Mouse (Mus musculus) kidney, adult 11 months (tissue): Measurements from ENCODE around the gene Rhbdd3.
A peak's percentile ranks its signal among the peaks of the same experiment; 100 is the strongest.

ENCODE experiments used
- DNase-seq: peaks from one replicate; pipeline ENCODE4 v3.0.0; 2022

Gene Rhbdd3

DNA sequence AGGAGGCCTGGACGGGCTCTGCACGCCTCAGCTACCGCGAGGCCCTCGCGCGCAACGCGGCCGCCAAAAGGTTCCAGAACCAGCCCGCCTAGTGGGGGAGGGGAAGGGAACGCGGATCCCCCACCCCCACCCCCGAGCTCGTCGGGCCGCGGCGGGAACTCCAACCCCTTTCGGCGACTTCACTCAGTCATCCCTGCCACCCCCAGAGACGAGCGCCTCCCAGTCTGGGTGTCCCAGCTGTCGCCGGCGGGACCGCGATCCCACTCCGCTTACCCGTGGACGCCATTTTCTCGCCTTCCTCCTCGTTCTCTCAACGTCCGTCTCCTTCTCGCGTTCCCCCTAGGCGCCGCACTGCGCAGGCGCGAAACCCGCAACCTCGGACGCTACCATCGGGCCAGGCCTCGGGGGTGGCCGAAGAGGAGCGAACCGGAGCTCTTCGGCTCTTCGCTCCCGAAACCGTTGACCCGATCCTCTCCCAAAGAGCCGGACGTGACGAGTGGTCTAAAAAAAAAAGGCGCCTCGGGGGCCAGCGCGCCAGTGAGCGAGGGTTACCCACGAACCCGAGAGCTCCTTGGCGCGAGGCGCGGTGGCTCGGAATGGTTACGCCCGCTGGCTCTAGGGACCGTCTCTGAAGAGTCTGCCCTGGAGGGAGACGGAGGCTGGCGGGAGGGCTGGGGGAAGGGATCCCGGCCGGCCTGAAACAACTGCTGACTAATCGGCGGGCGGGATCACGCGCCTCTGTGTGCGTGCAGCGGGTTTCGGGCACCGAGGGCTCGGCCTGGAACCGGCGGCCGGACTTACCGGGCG is at the start of gene Rhbdd3, which contains the start of gene Ewsr1:
Gene Rhbdd3, plus strand, starts transcription at position 191 of the 807 bp plus-strand sequence.
Gene Ewsr1, minus strand, starts transcription at position 531 of the 807 bp plus-strand sequence.
- peak; percentile 94 for DNase-seq

DNA sequence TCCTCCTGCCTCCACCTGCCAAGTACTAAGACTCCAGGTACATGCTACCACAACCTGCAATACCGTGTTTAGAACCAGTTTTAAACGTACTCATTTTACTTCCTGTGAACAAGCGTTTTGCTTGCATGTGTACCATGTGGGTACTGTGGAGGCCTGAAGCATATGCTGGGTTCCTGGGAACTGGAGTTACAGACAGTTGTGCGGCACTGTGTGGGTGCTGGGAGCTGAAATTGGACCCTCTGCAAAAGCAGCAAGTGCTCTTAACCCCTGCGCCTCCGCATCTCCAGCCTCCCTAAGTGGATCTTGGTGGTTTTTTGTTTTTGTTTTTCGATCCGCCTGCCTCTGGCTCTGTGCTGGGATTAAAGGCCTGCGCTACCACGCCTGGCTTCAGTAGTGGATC is 47.1 kb upstream of the Rhbdd3 start:
- DNase-seq: no peak

DNA sequence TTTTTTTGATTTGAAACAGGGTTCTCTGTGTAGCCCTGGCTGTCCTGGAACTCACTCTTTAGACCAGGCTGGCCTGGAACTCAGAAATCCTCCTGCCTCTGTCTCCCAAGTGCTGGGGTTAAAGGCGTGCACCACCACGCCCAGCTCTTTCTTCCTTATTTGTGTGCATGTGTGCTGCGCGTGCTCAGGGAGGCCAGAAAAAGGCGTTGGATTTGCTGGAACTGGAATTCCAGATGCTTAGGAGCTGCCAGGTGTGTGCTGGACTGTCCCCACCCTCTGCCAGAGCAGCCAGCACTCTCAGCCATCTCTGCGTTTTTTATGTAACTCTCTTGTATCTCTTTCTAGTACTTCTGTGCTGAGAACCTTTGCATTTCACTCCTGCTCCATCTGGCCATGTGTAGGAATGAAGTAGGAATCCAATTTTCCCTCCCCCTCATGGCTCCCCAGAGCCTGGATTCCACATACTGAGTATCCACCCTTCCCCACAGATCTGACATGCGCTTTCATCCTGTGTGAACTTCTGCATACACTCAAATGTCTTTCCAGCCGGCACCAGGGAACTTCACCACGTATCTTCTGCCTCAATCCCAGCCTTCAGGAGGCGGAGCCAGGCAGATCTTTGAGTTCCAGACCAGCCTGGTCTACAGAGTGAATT is 46.4 kb upstream of the Rhbdd3 start:
- DNase-seq: no peak

GRCm38 (mm10) chr11:5054151-5054550 is 44.6 kb upstream of the Rhbdd3 start:
- DNase-seq: no peak

DNA sequence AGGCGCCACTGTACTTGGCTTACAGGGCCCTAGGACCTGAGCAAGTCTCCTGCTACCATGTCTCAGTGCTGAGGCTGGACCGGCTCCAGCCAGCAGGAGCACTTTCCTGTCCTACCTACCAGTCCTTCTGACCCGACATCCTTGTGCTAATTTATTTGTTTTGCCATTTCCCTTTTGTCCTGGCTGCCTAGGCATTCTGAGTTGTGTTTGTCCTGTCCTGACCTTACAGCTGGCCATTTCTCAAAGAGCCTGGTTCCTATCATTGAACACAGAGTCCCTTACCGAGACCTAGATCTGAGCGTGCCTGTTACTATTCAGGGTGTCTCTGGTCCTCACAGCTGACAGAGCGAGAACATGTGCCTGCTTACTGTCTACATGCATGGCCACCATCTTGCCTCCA is 43.9 kb upstream of the Rhbdd3 start:
- DNase-seq: no peak

DNA sequence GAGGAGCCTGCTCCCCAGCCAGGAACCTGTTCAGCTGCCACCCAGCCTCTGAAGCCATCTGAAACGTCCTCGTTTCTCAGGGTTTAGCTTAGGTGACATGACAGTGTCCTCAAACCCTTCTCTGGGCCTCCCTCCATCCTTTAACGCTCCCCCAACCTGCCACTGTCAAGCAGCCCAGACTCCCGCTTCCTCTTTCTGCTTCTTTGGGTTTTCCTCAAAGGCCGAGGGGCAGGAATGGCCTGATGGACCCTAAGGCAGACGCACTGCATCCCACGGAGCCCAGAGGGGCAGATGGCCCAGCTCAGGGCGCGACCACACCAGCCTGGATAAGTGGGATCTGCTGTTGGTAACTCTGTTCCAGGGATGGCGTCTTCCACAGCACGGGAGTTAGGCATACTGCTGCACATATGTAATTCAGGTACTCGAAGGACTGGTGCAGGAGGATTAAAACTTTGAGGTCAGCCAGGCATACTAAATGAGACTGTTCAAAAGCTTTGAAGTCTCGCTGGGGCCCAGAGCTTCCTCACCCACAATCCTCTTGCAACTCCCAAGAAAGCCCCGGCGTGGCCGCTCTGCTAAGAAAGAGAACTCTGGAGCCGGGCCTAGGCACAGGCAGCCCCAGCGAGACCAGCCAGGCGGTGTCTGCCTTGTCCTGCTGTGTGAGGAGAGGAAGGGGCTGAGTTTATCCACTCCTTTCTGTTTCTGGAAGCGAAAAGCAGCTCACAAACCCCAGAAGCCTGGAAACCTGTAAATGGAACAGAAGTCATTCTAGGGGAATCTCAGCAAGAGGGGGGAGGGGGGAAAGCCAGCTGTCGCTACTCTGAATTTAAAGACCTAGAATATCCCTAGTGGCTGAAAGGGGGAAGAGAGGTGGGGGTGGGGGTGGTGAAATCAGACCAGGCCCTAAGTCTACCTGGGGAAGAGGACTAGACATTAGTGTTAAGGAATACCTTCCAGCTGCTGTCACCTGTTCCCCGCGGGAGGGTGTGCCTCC is 42.5 kb upstream of the Rhbdd3 start:
- no peak for DNase-seq

- no peak for DNase-seq
Measured at GRCm38 (mm10) chr11:5057064-5057463, 41.7 kb upstream of the Rhbdd3 start.

- DNase-seq: no peak
Measured at GRCm38 (mm10) chr11:5057541-5057855, 41.2 kb upstream of the Rhbdd3 start.

- peak; percentile 46 for DNase-seq
Measured at GRCm38 (mm10) chr11:5057856-5058641, 40.7 kb upstream of the Rhbdd3 start, which contains the start of gene Rasl10a. Rasl10a (plus strand) TSS chr11:5058128.

- no peak for DNase-seq
Measured at GRCm38 (mm10) chr11:5058783-5059182, 39.9 kb upstream of the Rhbdd3 start.

GRCm38 (mm10) chr11:5059230-5059629 is 39.5 kb upstream of the Rhbdd3 start:
- no peak for DNase-seq

- DNase-seq: no peak
Measured at GRCm38 (mm10) chr11:5059704-5060156, 39.0 kb upstream of the Rhbdd3 start.

DNA sequence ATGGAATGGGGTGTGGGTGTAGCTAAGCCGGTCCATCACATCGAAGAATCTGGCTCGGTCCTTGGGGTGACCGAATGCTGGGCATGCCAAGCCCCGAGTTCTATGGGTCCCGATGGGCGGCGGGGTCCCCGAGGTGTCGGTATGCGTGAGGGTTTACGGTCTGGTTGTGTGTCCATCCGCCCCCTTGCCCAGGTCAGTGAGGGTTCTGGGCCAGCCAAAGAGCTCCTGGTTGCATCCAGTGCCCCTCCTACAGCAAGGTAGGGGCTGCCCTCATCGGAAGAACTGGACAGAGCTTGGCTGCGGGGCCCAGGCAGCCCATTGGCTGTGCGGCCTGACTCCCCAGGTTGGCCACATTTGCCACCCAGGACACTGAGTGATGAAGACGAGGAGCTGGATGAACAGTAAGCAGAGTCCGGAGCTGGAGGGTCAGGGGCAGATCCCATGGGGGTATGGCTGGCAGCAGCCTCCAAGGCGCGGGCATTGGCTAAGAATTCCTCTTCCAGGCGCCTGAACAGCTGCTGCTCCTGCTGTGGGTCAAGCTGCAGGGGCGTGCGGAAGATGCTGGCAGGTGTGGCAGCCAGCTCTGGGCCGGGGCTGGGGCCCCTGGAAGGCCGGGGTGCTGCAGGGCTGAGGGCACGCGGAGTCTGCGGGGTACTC is 37.8 kb upstream of the Rhbdd3 start:
- no peak for DNase-seq

DNA sequence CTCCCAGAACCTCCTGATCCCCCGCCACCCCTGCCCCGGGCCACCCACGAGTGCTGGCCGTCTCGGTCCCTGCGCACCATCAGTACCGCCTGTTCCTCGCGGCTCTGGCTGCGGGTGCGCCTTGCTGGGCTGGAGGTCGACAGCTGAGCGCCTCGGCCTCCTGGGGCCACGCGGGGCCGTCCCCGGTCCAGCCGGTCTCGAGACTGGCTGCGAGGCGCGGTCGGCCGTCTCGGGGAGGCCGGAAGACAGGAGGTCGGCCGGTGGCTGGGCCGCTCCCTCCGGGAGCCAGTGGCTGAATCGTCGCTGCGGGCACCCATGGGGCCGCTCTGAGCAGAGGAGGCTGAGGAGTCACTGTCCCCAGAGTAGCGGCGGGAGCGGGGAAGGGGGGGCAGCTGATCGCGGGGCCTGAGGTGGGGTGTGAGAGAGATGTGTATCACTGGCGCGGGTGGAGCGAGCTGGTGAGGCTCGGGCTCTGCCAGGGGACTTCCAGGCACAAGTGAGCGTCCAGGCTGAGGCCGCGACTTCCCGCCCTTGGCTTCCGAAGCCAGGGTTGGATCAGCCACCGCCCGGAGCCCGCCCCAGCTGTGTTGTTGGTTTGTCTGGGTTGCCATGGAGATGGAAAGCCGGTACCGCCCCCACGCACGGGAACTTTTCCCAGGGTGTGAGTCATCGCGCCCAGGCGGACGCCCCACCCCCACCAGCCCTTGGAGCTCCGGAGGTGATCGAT is 37.1 kb upstream of the Rhbdd3 start:
- DNase-seq: peak; percentile 91

- DNase-seq: peak; percentile 32
Measured at GRCm38 (mm10) chr11:5062326-5062725, 36.4 kb upstream of the Rhbdd3 start.

DNA sequence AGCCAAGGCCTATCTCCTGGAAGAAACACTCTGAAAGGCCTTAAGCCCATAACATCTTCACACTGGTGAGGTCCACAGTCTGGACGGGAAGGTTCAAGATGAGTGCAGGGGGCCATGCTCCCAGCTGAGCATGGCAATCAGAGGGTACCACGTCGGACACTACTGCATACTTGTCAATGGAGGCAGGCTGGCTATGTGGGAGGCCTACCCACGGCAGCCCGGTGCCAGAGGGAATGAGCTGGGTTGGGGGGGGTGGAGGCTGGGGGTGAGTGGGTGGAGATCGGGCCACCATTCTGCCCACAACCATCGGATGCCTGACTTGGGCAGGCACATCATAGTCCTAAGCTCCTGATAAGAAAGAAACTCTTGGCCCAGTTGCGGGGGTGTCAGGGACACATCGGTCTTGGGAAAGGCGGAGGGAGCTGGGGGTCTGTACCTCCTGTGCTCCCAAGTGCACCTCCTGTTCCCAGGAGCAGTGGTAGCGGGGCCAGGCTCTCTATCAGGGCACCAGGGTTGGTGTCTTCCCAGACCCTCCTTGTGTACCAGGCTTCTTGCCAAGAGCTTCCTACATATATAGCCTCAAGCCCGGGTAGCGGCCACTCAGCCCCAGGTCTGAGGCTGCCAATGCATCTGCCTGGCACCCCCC is 35.7 kb upstream of the Rhbdd3 start:
- no peak for DNase-seq

DNA sequence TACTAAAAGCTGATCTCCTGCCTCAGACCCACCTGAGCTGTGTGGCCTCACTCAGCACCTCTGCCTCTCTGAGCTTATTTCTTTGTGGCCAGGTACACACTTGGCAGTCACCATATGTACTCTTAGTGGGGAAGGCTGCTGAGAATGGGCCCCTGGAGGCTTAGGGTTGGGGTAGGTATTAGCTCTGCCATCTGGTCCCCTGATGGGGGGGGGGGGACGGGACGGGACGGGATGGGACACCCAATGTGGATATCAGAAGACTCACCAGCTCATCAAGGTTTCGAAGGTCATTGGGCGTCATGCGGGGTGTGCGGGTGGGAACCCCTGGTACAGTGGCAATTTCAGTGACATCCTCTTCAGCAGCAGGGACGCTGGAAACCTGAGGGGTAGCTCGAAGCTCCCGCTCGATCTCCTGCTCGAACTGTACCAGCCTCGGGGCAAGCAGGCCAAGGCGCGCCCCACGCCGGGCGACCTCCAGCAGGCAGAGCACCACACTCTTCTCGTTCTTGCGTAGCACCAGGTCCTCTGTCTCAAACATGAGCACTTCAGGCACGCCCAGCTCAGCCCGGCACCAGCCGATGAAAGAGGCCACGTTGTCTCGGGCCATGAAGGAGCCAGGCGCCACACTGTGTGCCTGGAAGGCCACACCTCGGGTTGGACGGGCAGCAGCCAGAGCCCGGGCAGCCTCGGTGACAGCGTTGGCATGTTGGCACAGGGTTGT is 35.0 kb upstream of the Rhbdd3 start:
- DNase-seq: peak; percentile 22

DNA sequence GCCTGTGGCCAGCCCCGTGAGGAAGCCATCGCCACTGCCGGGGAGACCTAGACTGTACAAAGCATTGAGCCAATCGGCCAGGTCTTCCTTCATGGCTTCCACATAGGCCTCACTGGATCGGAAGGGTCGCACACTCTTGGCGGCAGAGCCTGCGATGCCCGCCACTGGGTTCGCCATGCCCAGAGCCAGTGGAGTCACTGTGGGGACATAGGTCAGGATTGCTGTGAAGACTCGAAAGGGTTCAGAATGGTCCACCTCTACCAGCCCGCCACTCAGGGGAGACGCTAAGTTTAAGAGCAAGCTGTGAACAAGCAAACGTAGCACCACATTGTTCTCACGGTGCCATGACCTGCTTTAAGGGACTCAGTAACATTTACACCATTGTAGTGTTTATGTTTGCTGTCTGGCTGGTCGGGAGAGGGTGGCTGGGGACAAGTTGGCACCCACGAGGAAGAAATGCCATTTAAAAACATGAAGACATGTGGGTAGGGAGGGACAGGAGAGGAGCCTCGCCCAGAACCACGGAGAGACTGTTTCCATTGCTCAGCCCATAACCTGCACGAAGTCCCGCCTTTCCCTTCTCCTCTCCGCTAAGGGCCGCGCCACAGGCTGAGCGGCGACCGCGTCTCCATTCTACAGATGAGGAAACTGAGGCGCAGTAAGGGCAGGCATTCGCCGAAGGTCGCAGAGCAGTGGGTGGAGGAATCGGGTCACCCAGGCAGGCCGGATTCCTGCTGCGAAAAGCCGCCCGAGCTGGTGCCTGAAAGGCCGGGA is 34.3 kb upstream of the Rhbdd3 start:
- peak; percentile 23 for DNase-seq
